Mouse (Mus musculus): ENCODE measurements at regions not wholly inside any gene's neighbourhood (a gene's known extent, or its start where the extent isn't known, plus 50 kb on each side); places are given as distances from the start of the nearest gene placed in this dataset.

DNA sequence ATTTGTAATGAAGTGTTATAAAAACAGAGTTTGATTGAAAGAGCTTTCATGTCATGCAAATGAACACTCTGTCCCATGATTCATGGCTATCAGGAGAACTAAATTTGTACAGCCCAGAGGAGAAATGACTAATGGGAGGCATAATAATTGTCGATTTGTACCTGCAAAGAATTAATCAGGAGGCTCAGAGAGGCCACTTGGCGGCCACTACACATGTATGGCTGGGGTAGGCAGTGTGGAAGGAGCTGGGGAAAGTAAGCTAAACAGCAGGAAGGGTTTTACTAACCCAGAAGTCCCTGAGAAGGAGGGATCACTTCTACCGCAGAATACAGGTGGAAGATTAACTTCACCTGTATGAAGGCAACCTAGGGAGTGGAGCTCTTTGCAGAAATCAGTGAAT, 145.9 kb upstream of the Vstm2b start:
- H3K27me3 ChIP-seq (replicated peaks; ENCODE audit: control insufficient read depth, insufficient read depth, low read length) = no peaks in the 10 kb centered on the region
- no peak for DNase-seq
- no peak for TF ChIP-seq POLR2A (IDR thresholded peaks at IDR 0.05; ENCODE audit: low read depth, low read length)
- TF ChIP-seq CTCF (conservative IDR thresholded peaks at IDR 0.05; ENCODE audit: insufficient read depth, insufficient read length, low read depth, low read length) = no peak
- H3K4me3 ChIP-seq (ENCODE audit: insufficient read depth, low read depth, low read length) = no peak overlapping the region
- no peaks in the 10 kb centered on the region for H3K4me1 ChIP-seq (ENCODE audit: control insufficient read depth, insufficient read depth, low read length)
- WGBS = 48% methylated on average over 3 of the region's 3 CpGs
- no peak overlapping the region for H3K27ac ChIP-seq (ENCODE audit: insufficient read depth, low read depth, low read length)
- no peaks in the 10 kb centered on the region for H3K36me3 ChIP-seq (ENCODE audit: control insufficient read depth, insufficient read depth, low read length)

DNA sequence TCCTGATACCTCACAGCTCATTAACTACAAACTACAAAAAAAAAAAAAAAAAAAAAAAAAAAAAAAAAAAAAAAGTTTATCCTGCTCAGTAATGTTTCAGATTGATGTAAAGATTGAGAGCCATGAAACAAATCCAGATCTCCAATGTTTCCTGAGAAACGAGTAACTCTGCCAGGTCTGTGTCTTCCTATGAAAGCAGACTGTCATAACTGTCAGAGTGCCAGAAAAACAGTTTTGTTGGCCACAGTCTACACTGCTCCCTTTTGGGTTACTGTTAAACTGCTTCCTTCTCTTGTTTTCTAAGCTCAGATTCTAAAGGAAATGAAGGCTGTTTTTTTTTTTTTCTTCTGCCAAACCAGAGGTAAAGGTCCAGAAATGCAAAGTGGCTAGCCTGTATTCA, 144.6 kb upstream of the Vstm2b start:
- H3K27me3 ChIP-seq (replicated peaks; ENCODE audit: control insufficient read depth, insufficient read depth, low read length) = no peaks in the 10 kb centered on the region
- H3K4me1 ChIP-seq (ENCODE audit: control insufficient read depth, insufficient read depth, low read length) = no peaks in the 10 kb centered on the region
- no peak for TF ChIP-seq CTCF (conservative IDR thresholded peaks at IDR 0.05; ENCODE audit: insufficient read depth, insufficient read length, low read depth, low read length)
- DNase-seq = no peak
- no peak overlapping the region for H3K4me3 ChIP-seq (ENCODE audit: insufficient read depth, low read depth, low read length)
- H3K27ac ChIP-seq (ENCODE audit: insufficient read depth, low read depth, low read length) = no peak overlapping the region
- WGBS = 15% methylated on average over 1 of the region's 1 CpGs
- H3K36me3 ChIP-seq (ENCODE audit: control insufficient read depth, insufficient read depth, low read length) = no peaks in the 10 kb centered on the region

DNA sequence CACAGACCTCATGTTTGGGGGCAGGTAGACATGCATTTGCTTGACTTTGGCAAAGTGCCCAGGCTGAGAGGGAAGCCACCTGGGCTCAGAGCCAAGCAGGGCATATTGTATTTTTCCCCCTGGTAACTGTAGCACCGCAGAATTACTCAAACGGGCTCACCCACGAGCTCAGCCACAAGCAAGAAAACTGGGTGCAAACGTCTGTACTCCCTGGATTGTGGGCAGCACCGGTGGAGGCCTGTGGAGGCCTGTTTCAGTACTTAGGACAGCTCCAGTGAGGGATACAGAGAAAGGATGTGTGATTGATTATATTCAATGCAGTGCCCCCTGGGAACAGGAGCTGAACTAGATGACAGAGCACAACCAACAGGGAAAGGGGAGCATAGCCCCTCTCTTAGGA, 135.6 kb upstream of the Vstm2b start:
- no peaks in the 10 kb centered on the region for H3K27me3 ChIP-seq (replicated peaks; ENCODE audit: control insufficient read depth, insufficient read depth, low read length)
- H3K27ac ChIP-seq (ENCODE audit: insufficient read depth, low read depth, low read length) = no peak overlapping the region
- peak; percentile 18 for DNase-seq
- no peak for TF ChIP-seq POLR2A (IDR thresholded peaks at IDR 0.05; ENCODE audit: low read depth, low read length)
- no peak for TF ChIP-seq CTCF (conservative IDR thresholded peaks at IDR 0.05; ENCODE audit: insufficient read depth, insufficient read length, low read depth, low read length)
- no peaks in the 10 kb centered on the region for H3K4me1 ChIP-seq (ENCODE audit: control insufficient read depth, insufficient read depth, low read length)
- no peaks in the 10 kb centered on the region for H3K36me3 ChIP-seq (ENCODE audit: control insufficient read depth, insufficient read depth, low read length)
- H3K4me3 ChIP-seq (ENCODE audit: insufficient read depth, low read depth, low read length) = no peak overlapping the region
- WGBS = 9% methylated on average over 5 of the region's 5 CpGs

DNA sequence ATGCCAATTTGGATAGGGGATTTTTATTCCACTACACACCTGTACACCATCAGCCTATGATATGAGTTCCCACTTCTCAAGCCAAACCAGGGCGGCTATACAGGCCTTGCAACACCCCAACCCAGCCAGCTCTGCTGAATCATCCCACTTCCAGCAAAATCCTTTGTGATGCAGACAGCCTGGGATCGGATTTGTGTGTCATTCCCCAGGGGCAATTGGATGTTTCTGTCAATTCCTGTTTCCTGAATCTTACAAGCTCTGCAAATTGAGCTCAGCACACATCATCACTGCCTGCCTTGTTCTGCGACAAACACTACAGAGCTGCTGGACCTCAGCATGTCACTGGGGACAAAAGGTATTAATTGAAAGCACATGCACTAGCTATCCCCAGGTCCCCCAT, 132.0 kb upstream of the Vstm2b start:
- Histone ChIP-seq H3K36me3 (ENCODE audit: control insufficient read depth, insufficient read depth, low read length) (no peaks in the 10 kb centered on the region), H3K4me1 (ENCODE audit: control insufficient read depth, insufficient read depth, low read length) (no peaks in the 10 kb centered on the region), H3K4me3 (ENCODE audit: insufficient read depth, low read depth, low read length) (no peak overlapping the region), H3K27me3 (replicated peaks; ENCODE audit: control insufficient read depth, insufficient read depth, low read length) (no peaks in the 10 kb centered on the region; the same call in 1 of the 2 replicates), H3K27ac (ENCODE audit: insufficient read depth, low read depth, low read length) (no peak overlapping the region)
- no peak for DNase-seq
- WGBS = 63% methylated on average over 3 of the region's 3 CpGs
- TF ChIP-seq POLR2A (IDR thresholded peaks at IDR 0.05; ENCODE audit: low read depth, low read length) = no peak
- no peak for TF ChIP-seq CTCF (conservative IDR thresholded peaks at IDR 0.05; ENCODE audit: insufficient read depth, insufficient read length, low read depth, low read length)

DNA sequence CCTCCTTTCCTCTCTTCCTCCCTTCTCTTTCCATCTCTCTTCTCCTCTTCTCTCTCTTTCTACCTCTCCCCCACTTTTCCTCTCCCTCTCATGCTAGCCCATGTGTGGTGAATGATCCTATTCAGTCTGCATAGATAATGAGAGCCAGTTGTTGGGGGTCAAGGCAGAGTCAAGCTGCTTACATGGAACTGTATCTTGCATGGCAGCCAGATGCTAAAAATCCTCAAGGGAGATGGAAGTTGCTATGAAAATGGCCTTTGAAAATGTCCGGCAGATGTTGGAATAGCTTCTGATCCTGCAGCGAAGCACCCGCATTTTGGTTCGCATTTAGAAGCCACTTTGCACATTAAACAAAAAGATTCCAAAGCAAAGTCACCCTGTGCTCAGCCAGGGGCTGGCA, 121.9 kb upstream of the Vstm2b start:
- DNase-seq = no peak
- Histone ChIP-seq H3K4me1 (ENCODE audit: control insufficient read depth, insufficient read depth, low read length) (no peaks in the 10 kb centered on the region), H3K36me3 (ENCODE audit: control insufficient read depth, insufficient read depth, low read length) (no peaks in the 10 kb centered on the region), H3K27me3 (replicated peaks; ENCODE audit: control insufficient read depth, insufficient read depth, low read length) (no peaks in the 10 kb centered on the region), H3K4me3 (ENCODE audit: insufficient read depth, low read depth, low read length) (no peak overlapping the region), H3K27ac (ENCODE audit: insufficient read depth, low read depth, low read length) (no peak overlapping the region)
- WGBS = 48% methylated on average over 4 of the region's 4 CpGs
- no peak for TF ChIP-seq POLR2A (IDR thresholded peaks at IDR 0.05; ENCODE audit: low read depth, low read length)
- no peak for TF ChIP-seq CTCF (conservative IDR thresholded peaks at IDR 0.05; ENCODE audit: insufficient read depth, insufficient read length, low read depth, low read length)

DNA sequence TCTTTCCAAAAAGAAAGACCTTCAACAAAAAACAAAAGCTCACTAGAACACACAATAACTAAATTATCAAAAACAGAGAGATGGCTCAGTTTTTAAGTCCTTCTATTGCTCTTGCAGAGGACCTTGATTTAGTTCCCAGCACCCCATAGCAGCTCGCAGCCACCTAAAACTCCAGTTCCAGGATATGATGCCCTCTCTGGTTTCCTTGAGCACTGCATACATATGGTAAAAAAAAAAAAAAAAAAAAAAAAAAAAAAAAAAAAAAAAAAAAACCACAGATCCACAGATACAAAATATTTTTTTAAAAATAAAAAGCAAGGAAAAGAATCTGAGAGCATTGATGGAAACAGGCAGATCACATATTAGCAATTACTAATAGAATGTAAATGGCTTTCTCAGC, 113.2 kb upstream of the Vstm2b start:
- Histone ChIP-seq H3K27ac (ENCODE audit: insufficient read depth, low read depth, low read length) (no peak overlapping the region), H3K36me3 (ENCODE audit: control insufficient read depth, insufficient read depth, low read length) (no peaks in the 10 kb centered on the region), H3K4me3 (ENCODE audit: insufficient read depth, low read depth, low read length) (no peak overlapping the region), H3K4me1 (ENCODE audit: control insufficient read depth, insufficient read depth, low read length) (no peaks in the 10 kb centered on the region), H3K27me3 (replicated peaks; ENCODE audit: control insufficient read depth, insufficient read depth, low read length) (no peaks in the 10 kb centered on the region)
- no peak for DNase-seq
- TF ChIP-seq CTCF (conservative IDR thresholded peaks at IDR 0.05; ENCODE audit: insufficient read depth, insufficient read length, low read depth, low read length) = no peak
- TF ChIP-seq POLR2A (IDR thresholded peaks at IDR 0.05; ENCODE audit: low read depth, low read length) = no peak
- 76% methylated on average over 1 of the region's 1 CpGs for WGBS

DNA sequence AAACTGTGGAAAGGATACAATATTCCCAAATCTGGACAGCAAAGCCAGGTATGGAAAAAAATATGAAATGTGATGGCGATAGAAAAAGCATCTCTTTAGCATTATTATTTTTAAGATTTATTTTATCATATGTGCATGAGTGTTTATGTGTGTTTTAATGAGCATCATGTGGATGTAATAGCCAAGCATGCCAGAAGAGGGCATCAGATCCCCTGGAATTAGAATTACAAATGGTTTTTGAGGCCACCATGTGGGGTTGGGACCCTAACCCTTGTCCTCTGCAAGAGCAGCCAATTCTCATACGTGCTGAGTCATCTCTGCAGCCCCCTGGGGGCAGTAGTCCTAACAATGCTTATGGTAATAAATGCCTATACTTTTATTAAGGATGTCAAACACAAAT, 111.4 kb upstream of the Vstm2b start:
- no peaks in the 10 kb centered on the region for H3K27me3 ChIP-seq (replicated peaks; ENCODE audit: control insufficient read depth, insufficient read depth, low read length)
- no peak for DNase-seq
- 83% methylated on average over 2 of the region's 2 CpGs for WGBS
- H3K4me1 ChIP-seq (ENCODE audit: control insufficient read depth, insufficient read depth, low read length) = no peaks in the 10 kb centered on the region
- no peak overlapping the region for H3K4me3 ChIP-seq (ENCODE audit: insufficient read depth, low read depth, low read length)
- no peak overlapping the region for H3K27ac ChIP-seq (ENCODE audit: insufficient read depth, low read depth, low read length)
- H3K36me3 ChIP-seq (ENCODE audit: control insufficient read depth, insufficient read depth, low read length) = no peaks in the 10 kb centered on the region
- TF ChIP-seq CTCF (conservative IDR thresholded peaks at IDR 0.05; ENCODE audit: insufficient read depth, insufficient read length, low read depth, low read length) (no peak), POLR2A (IDR thresholded peaks at IDR 0.05; ENCODE audit: low read depth, low read length) (no peak)

DNA sequence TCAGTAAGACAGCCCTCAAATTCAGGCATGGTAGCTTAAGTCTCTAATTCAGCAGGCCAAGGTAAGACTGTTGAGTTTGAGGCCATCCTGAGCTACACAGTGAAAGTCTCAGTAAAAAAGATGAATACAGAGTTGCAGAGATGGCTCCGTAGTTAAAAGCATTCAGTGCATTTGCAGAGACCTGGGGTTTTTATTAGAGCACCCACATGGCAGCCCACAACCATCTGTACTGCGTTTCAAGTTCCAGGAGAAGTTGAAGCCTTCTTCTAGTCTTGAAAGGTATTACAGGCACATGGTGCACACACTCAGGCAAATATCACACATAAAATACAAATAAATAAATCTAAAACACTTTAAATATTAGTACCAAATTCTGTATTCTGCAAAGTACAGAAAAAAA, 109.6 kb upstream of the Vstm2b start:
- no peak for TF ChIP-seq CTCF (conservative IDR thresholded peaks at IDR 0.05; ENCODE audit: insufficient read depth, insufficient read length, low read depth, low read length)
- TF ChIP-seq POLR2A (IDR thresholded peaks at IDR 0.05; ENCODE audit: low read depth, low read length) = no peak
- Histone ChIP-seq H3K36me3 (ENCODE audit: control insufficient read depth, insufficient read depth, low read length) (no peaks in the 10 kb centered on the region), H3K27me3 (replicated peaks; ENCODE audit: control insufficient read depth, insufficient read depth, low read length) (no peaks in the 10 kb centered on the region), H3K4me3 (ENCODE audit: insufficient read depth, low read depth, low read length) (no peak overlapping the region), H3K4me1 (ENCODE audit: control insufficient read depth, insufficient read depth, low read length) (no peaks in the 10 kb centered on the region), H3K27ac (ENCODE audit: insufficient read depth, low read depth, low read length) (no peak overlapping the region)
- WGBS = 86% methylated on average over 2 of the region's 2 CpGs
- no peak for DNase-seq
